Mouse (Mus musculus) intestine, embryonic 16.5 days (tissue): ENCODE measurements around the gene Fars2. TPM values are rescaled to one million over a fixed set of nuclear protein-coding genes. Genes with fewer than 3 reads are reported as not detected.

Source experiments
- ATAC-seq: fragments of 200-750 bp; cut with Nextera tagmentation; 2 replicates; pipeline ENCODE4 v1.8.0; 2017; ENCODE audit warnings: moderate TSS enrichment, moderate library complexity
- H3K27ac ChIP-seq: fragments of 300-500 bp; sonication (generic); 2 replicates; pipeline ENCODE4 v1.5.1; 2014; ENCODE audit warnings: mild to moderate bottlenecking, low read length
- H3K27me3 ChIP-seq: fragments of 300-500 bp; sonication (generic); replicated peaks from 2 replicates; pipeline ENCODE4 v1.6.1; 2014; ENCODE audit warnings: low read length, control low read depth, mixed read lengths; ENCODE audit not compliant: control insufficient read depth, insufficient read depth
- H3K36me3 ChIP-seq: fragments of 300-500 bp; sonication (generic); 2 replicates; pipeline ENCODE4 v1.6.1; 2014; ENCODE audit warnings: low read length, control low read depth; ENCODE audit not compliant: control insufficient read depth, insufficient read depth
- H3K4me1 ChIP-seq: fragments of 300-500 bp; sonication (generic); 2 replicates; pipeline ENCODE4 v1.6.1; 2014; ENCODE audit warnings: low read length, control low read depth, mixed read lengths; ENCODE audit not compliant: control insufficient read depth, insufficient read depth
- H3K4me2 ChIP-seq: fragments of 300-500 bp; sonication (generic); 2 replicates; pipeline ENCODE4 v1.6.1; 2014; ENCODE audit warnings: low read depth, low read length, control low read depth
- H3K4me3 ChIP-seq: fragments of 300-500 bp; sonication (generic); 2 replicates; pipeline ENCODE4 v1.5.1; 2014; ENCODE audit warnings: mild to moderate bottlenecking, low read length
- H3K9ac ChIP-seq: fragments of 300-500 bp; sonication (generic); 2 replicates; pipeline ENCODE4 v1.6.1; 2014; ENCODE audit warnings: low read depth, low read length
- H3K9me3 ChIP-seq: fragments of 300-500 bp; sonication (generic); 2 replicates; pipeline ENCODE4 v1.6.1; 2016; ENCODE audit warnings: low read length, control low read depth; ENCODE audit not compliant: control insufficient read depth
- WGBS: fragments of 180-500 bp; shearing (Covaris S2); extraction: QIAGEN DNeasy Blood & Tissue Kit; methylation state at CpG from one replicate; pipeline ENCODE4 v1.1.7; 2014; 5-methylcytosine and 5-hydroxymethylcytosine counted together
- polyA plus RNA-seq: library from polyadenylated mRNA; unstranded; fragments of >200 nt; fragmentation: Nextera tagmentation; extraction: Ambion mirVana; gene quantifications from 2 replicates; pipeline ENCODE4 v1.2.1, GENCODE M21; 2015

Fars2 gene
- polyA plus RNA-seq, 1 experiment from 2014 or later: 48.2 TPM

GRCm38 (mm10) chr13:36224431-36224830 lies 107.2 kb downstream of the Fars2 start:
- Histone ChIP-seq H3K36me3 (no peaks in the 10 kb centered on the region), H3K9me3 (no peaks in the 10 kb centered on the region), H3K4me2 (no peak overlapping the region), H3K4me3 (no peak overlapping the region), H3K27me3 (no peaks in the 10 kb centered on the region), H3K9ac (no peak overlapping the region), H3K27ac (no peak overlapping the region), H3K4me1 (no peaks in the 10 kb centered on the region)
- no peak for ATAC-seq
- 59% methylated on average over 2 of the region's 2 CpGs for WGBS

GRCm38 (mm10) chr13:36242261-36242660 lies 125.0 kb downstream of the Fars2 start:
- no peaks in the 10 kb centered on the region for H3K36me3 ChIP-seq
- no peak overlapping the region for H3K27ac ChIP-seq
- no peaks in the 10 kb centered on the region for H3K4me1 ChIP-seq
- no peak overlapping the region for H3K4me3 ChIP-seq
- no peaks in the 10 kb centered on the region for H3K9me3 ChIP-seq
- WGBS: 63% methylated on average over 1 of the region's 1 CpGs
- H3K27me3 ChIP-seq: no peaks in the 10 kb centered on the region
- no peak for ATAC-seq
- no peak overlapping the region for H3K4me2 ChIP-seq
- no peak overlapping the region for H3K9ac ChIP-seq

DNA sequence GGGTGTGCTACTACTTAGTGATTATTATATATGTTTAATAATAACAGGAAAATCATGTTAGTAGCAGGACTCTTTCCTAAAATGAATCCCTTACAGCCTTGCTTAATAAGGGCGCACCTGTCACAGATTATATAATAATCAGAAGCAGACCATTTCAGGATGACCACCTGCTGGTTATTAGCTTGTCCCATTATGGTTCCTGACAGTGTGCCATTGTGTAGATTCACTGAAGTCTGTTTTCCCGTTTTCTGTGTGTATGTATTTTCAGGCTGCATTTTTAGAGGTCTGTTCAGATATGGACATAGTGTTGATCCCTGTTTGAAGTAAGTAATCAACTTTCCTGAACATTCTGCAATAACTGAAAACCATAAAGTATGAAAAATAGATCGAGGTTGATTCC lies 136.7 kb downstream of the Fars2 start:
- Histone ChIP-seq H3K27ac (no peak overlapping the region), H3K9ac (no peak overlapping the region), H3K4me2 (no peak overlapping the region), H3K4me1 (peaks cover 3% of the 10 kb centered on the region), H3K9me3 (no peaks in the 10 kb centered on the region), H3K4me3 (no peak overlapping the region), H3K36me3 (no peaks in the 10 kb centered on the region), H3K27me3 (no peaks in the 10 kb centered on the region)
- 50% methylated on average over 3 of the region's 3 CpGs for WGBS
- ATAC-seq: no peak

GRCm38 (mm10) chr13:36257213-36257612 lies 140.0 kb downstream of the Fars2 start:
- no peaks in the 10 kb centered on the region for H3K27me3 ChIP-seq
- WGBS: 85% methylated on average over 5 of the region's 5 CpGs

DNA sequence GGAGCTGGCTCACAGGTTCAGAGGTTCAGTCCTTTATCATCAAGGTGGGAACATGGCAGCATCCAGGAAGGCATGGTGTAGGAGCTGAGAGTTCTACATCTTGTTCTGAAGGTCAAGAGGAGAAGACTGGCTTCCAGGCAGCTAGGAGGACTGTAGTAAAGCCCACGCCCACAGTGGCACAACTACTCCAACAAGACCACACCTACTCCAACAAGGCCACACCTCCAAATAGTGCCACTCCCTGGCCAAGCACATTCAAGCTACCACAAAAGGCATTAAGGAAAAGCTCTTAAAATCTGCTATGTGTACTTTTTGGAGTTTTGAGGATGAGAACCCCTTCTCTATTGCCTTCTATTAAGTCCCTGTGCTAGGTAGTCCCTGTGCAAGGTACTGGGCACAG lies 142.5 kb downstream of the Fars2 start:
- Histone ChIP-seq H3K36me3 (0 out of 2 replicates have a peak, but pooled peaks cover 5% of the 10 kb centered on the region), H3K27me3 (no peaks in the 10 kb centered on the region), H3K4me3 (no peak overlapping the region), H3K9ac (no peak overlapping the region), H3K4me2 (no peak overlapping the region), H3K9me3 (0 out of 2 replicates have a peak, but pooled peaks cover 5% of the 10 kb centered on the region), H3K27ac (no peak overlapping the region), H3K4me1 (no peaks in the 10 kb centered on the region)
- no peak for ATAC-seq
- 89% methylated on average over 1 of the region's 1 CpGs for WGBS

More at GRCm38 (mm10) chr13:36257213-36257612, 140.0 kb downstream of the Fars2 start:
- Histone ChIP-seq H3K27ac (no peak overlapping the region), H3K4me3 (no peak overlapping the region), H3K36me3 (0 out of 2 replicates have a peak, but pooled peaks cover 5% of the 10 kb centered on the region), H3K9me3 (0 out of 2 replicates have a peak, but pooled peaks cover 5% of the 10 kb centered on the region), H3K4me1 (peaks cover 3% of the 10 kb centered on the region), H3K9ac (no peak overlapping the region), H3K4me2 (no peak overlapping the region)
- ATAC-seq: no peak

- no peak overlapping the region for H3K4me3 ChIP-seq
- H3K4me2 ChIP-seq: no peak overlapping the region
- 0 out of 2 replicates have a peak, but pooled peaks cover 5% of the 10 kb centered on the region for H3K9me3 ChIP-seq
- WGBS: 86% methylated on average over 2 of the region's 2 CpGs
- no peak for ATAC-seq
- H3K36me3 ChIP-seq: 0 out of 2 replicates have a peak, but pooled peaks cover 5% of the 10 kb centered on the region
- H3K4me1 ChIP-seq: no peaks in the 10 kb centered on the region
- H3K27me3 ChIP-seq: no peaks in the 10 kb centered on the region
- H3K9ac ChIP-seq: no peak overlapping the region
- no peak overlapping the region for H3K27ac ChIP-seq
These were observed 144.1 kb downstream of the Fars2 start for GRCm38 (mm10) chr13:36261299-36261698.

DNA sequence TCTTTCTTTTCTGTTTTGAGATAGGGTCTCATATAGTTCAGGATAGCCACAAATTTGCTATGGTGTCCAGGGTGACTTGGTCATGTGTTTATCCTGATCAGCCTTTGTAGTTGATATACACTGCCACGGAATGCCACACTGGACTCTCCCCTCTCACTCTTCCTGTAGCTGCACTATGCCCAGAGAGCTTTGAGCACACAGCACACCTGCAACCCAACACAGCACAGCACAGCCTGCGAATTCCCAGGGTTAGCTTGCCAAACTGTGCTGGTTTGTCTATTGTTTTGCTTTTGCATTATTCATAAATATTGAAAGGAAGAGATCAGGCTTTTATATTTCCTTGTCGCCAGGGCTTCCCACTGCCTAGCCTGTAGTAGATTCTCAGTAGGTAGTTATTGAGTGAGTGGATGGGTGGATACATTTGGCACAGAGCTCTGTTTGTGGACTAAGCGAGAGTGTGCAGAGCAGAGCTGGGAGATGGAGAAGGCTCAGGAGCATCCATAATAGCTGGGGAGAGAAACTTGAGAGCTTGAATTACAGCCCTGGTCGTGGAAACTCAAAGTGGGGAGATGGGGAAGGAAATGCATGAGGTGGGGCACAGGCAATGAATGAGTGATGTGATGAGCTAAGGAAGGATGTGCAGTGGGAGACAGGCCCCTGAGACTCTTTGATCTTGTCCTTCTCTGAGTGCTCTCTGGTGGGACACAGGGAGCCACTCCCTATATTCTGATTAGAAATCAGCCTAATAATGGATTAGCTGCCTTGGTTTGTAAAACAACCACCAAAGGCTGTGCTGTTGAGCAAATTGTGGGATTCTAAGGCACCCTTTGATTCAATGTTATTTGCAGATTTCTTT lies 146.3 kb downstream of the Fars2 start:
- Histone ChIP-seq H3K27ac (no peak overlapping the region), H3K9ac (no peak overlapping the region), H3K9me3 (0 out of 2 replicates have a peak, but pooled peaks cover 5% of the 10 kb centered on the region), H3K4me1 (no peaks in the 10 kb centered on the region), H3K27me3 (no peaks in the 10 kb centered on the region), H3K36me3 (0 out of 2 replicates have a peak, but pooled peaks cover 5% of the 10 kb centered on the region), H3K4me2 (no peak overlapping the region), H3K4me3 (no peak overlapping the region)
- 62% methylated on average over 5 of the region's 5 CpGs for WGBS
- ATAC-seq: no peak

- 88% methylated on average over 5 of the region's 5 CpGs for whole genome bisulfite sequencing
These were observed 147.2 kb downstream of the Fars2 start for GRCm38 (mm10) chr13:36264391-36264790.

GRCm38 (mm10) chr13:36265342-36265744 lies 148.1 kb downstream of the Fars2 start:
- Histone ChIP-seq H3K9ac (no peak overlapping the region), H3K4me3 (no peak overlapping the region), H3K36me3 (no peaks in the 10 kb centered on the region), H3K4me2 (no peak overlapping the region), H3K27ac (no peak overlapping the region), H3K27me3 (no peaks in the 10 kb centered on the region), H3K9me3 (no peaks in the 10 kb centered on the region), H3K4me1 (no peaks in the 10 kb centered on the region)
- ATAC-seq: no peak
- WGBS: 43% methylated on average over 3 of the region's 3 CpGs

More at GRCm38 (mm10) chr13:36264391-36264790, 147.2 kb downstream of the Fars2 start:
- Histone ChIP-seq H3K4me1 (no peaks in the 10 kb centered on the region), H3K9ac (no peak overlapping the region), H3K4me3 (no peak overlapping the region), H3K27me3 (no peaks in the 10 kb centered on the region), H3K36me3 (0 out of 2 replicates have a peak, but pooled peaks cover 5% of the 10 kb centered on the region), H3K9me3 (0 out of 2 replicates have a peak, but pooled peaks cover 5% of the 10 kb centered on the region), H3K27ac (no peak overlapping the region), H3K4me2 (no peak overlapping the region)
- ATAC-seq: no peak
